Mouse (Mus musculus) embryonic fibroblast, embryonic 13.5 days (primary cell): ENCODE measurements at regions not wholly inside any gene's neighbourhood (a gene's known extent, or its start where the extent isn't known, plus 50 kb on each side); places are given as distances from the start of the nearest gene placed in this dataset.

Source experiments
- CTCF ChIP-seq: IDR thresholded peaks from 2 replicates; pipeline ENCODE4 v1.5.1; 2011; ENCODE audit warnings: mild to moderate bottlenecking, control low read depth, low read length, moderate library complexity, borderline replicate concordance; ENCODE audit not compliant: insufficient read depth
- POLR2A ChIP-seq: IDR thresholded peaks from 2 replicates; pipeline ENCODE4 v1.6.1; 2011; ENCODE audit warnings: low read depth, mild to moderate bottlenecking, control low read depth, low read length, moderate library complexity

DNA sequence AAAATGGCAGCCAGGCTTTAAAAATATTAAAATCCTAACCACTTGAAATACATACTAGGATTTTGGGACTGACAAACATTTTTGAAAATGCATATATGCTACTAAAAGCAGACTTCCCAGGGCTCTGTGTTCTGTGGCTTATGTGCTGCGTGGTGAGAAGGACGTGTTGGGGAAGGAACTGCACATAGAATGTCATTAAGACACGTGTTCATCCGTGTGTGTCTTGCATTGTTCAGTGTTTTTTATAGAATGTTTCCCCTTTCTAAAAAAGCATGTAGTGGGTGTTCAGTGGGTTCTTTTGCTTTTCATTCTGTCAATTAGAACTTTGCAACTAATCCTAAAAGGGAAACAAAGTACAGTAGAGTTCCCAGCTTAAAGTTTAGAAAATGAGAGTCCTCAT is 594.7 kb upstream of the Mef2c start:
- TF ChIP-seq CTCF (no peak), POLR2A (no peak)
